In the genomic region with DNA sequence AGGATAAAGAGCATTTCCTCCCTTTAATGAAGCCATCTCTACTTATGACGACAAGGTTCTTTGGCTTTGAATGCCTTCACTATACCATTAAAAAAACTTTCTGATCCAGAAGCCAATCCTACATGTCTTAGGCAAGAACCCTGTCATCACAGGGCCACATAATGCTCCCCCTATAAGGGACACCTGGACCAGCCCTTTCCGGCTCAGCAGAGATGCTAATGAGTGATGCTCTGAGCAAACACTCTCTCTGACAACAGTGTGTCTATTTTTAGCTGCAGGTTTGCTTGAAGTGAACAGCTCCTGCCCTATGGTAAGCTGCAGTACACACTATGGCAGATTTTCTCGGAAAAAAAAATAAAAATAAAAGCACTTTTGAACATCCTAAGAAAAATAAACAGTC, we compare ENCODE assay signal across 10 mouse cellular contexts. TPM values are rescaled to one million over a fixed set of nuclear protein-coding genes. Genes with fewer than 3 reads are reported as not detected.
A peak's percentile ranks its signal among the peaks of the same experiment; 100 is the strongest.
DNase-seq lines count a peak whose midpoint lies in the region; ATAC-seq and TF ChIP-seq lines count a peak whose summit lies in the region.
"Had no signal": no experiment of that assay in that cellular context is flagged by ENCODE, and none has a peak within 500 bp of the region (broad histone marks: within the 10 kb centered on the region; RNA-seq: fewer than 3 reads in every experiment).

No protein-coding gene starts in this region.

- no peak overlapping the region for H3K27ac ChIP-seq in forebrain, embryonic 11.5 days (ENCODE audit: low read depth, low read length)
- no peak overlapping the region for H3K27ac ChIP-seq in forebrain, embryonic 10.5 days
- no peak overlapping the region for H3K27ac ChIP-seq in CH12.LX (ENCODE audit: insufficient read depth, low read depth)
- H3K27ac ChIP-seq in midbrain, embryonic 11.5 days (ENCODE audit: low read depth, low read length) = no peak overlapping the region

- dilution Hi-C loops in CH12.LX (cut with MboI; ENCODE audit: extremely low pct_ligation_motif_present, extremely low pct_unique_long_range_greater_than_20kb, low sequenced_read_pairs) = no loop called here

- H3K9me3 ChIP-seq in forebrain, embryonic 11.5 days (ENCODE audit: control insufficient read depth, low read length) = no peaks in the 10 kb centered on the region
- H3K9me3 ChIP-seq in forebrain, embryonic 10.5 days = no peaks in the 10 kb centered on the region
- H3K9me3 ChIP-seq in CH12.LX (replicated peaks; ENCODE audit: low read length) = no peaks in the 10 kb centered on the region
- no peaks in the 10 kb centered on the region for H3K9me3 ChIP-seq in midbrain, embryonic 11.5 days (ENCODE audit: control insufficient read depth, low read length)

- WGBS in forebrain, embryonic 11.5 days = 71% methylated on average over 3 of the region's 3 CpGs
- 82% methylated on average over 3 of the region's 3 CpGs for WGBS in forebrain, embryonic 10.5 days
- WGBS in midbrain, embryonic 11.5 days = 82% methylated on average over 3 of the region's 3 CpGs

- no peak for TF ChIP-seq RAD21 in CH12.LX (IDR thresholded peaks at IDR 0.05; ENCODE audit: low read depth, low read length)

- TF ChIP-seq CTCF in CH12.LX (conservative IDR thresholded peaks at IDR 0.05 in 1 of 2, IDR thresholded peaks at IDR 0.05 in 1 of 2; ENCODE audit: low read depth in 2 of 2, low read length in 2 of 2) = no peak

- H3K36me3 ChIP-seq in forebrain, embryonic 11.5 days (ENCODE audit: control insufficient read depth, insufficient read depth, low read length) = no peaks in the 10 kb centered on the region
- peaks cover 9% of the 10 kb centered on the region for H3K36me3 ChIP-seq in forebrain, embryonic 10.5 days (replicated peaks)
- peaks cover 6 to 36% of the 10 kb centered on the region in 2 experiments for H3K36me3 ChIP-seq in CH12.LX (replicated peaks in 1 of 2; ENCODE audit: control insufficient read depth in 1 of 2, insufficient read depth in 1 of 2, low read length in 1 of 2)
- no peaks in the 10 kb centered on the region for H3K36me3 ChIP-seq in midbrain, embryonic 11.5 days (ENCODE audit: control insufficient read depth, insufficient read depth, low read length)

- H3K79me2 ChIP-seq in CH12.LX (replicated peaks; ENCODE audit: control insufficient read depth, extremely low read depth, insufficient read depth, poor library complexity, severe bottlenecking) = no peaks in the 10 kb centered on the region; the same call in 1 of the 2 replicates

- no peaks in the 10 kb centered on the region for H3K27me3 ChIP-seq in forebrain, embryonic 11.5 days (ENCODE audit: control insufficient read depth, insufficient read depth, low read length)
- no peaks in the 10 kb centered on the region for H3K27me3 ChIP-seq in forebrain, embryonic 10.5 days (ENCODE audit: poor library complexity, severe bottlenecking)
- H3K27me3 ChIP-seq in CH12.LX (replicated peaks) = no peaks in the 10 kb centered on the region
- no peaks in the 10 kb centered on the region for H3K27me3 ChIP-seq in midbrain, embryonic 11.5 days (ENCODE audit: control insufficient read depth, insufficient read depth, low read length)

- no peak overlapping the region for H3K9ac ChIP-seq in forebrain, embryonic 11.5 days (ENCODE audit: low read length)
- H3K9ac ChIP-seq in CH12.LX (ENCODE audit: insufficient read depth, low read depth) = no peak overlapping the region
- no peak overlapping the region for H3K9ac ChIP-seq in midbrain, embryonic 11.5 days (ENCODE audit: low read length)

- no peaks in the 10 kb centered on the region for H3K4me1 ChIP-seq in forebrain, embryonic 11.5 days (replicated peaks; ENCODE audit: control insufficient read depth, insufficient read depth, low read length)
- peaks cover 38% of the 10 kb centered on the region for H3K4me1 ChIP-seq in forebrain, embryonic 10.5 days
- H3K4me1 ChIP-seq in CH12.LX (ENCODE audit: control insufficient read depth in 1 of 2, insufficient read depth in 2 of 2) = peaks cover 3 to 12% of the 10 kb centered on the region in 2 experiments; a peak in 3 of 4 replicates
- H3K4me1 ChIP-seq in midbrain, embryonic 11.5 days (ENCODE audit: control insufficient read depth, insufficient read depth, low read length) = peaks cover 3% of the 10 kb centered on the region; the same call in 1 of the 2 replicates

- in situ Hi-C loops in CH12.LX (cut with MboI; ENCODE audit: low pct_ligation_motif_present, low pct_unique_long_range_greater_than_20kb, low sequenced_read_pairs) = no loop called here

- no peak for DNase-seq in forebrain, embryonic 11.5 days (ENCODE audit: low spot score)
- no peak for DNase-seq in forebrain, embryonic 10.5 days (ENCODE audit: extremely low spot score, low spot score)
- peak; percentile 62 for DNase-seq in CH12.LX (ENCODE audit: extremely low read depth)
- DNase-seq in cerebellum, postnatal 36 days = peak; percentile 52 to 63
- DNase-seq in midbrain, embryonic 11.5 days (ENCODE audit: low spot score, missing footprints) = no peak
- no peak for DNase-seq in thymus, postnatal 10 days (ENCODE audit: low spot score in 2 of 2)
- DNase-seq: heart, adult 18-20 months; kidney, adult 9 months had no signal

- no peak overlapping the region for H3K4me2 ChIP-seq in forebrain, embryonic 11.5 days (ENCODE audit: low read depth, low read length, severe bottlenecking)
- H3K4me2 ChIP-seq in CH12.LX (ENCODE audit: insufficient read depth, low read depth, poor library complexity, severe bottlenecking) = no peak overlapping the region
- peak overlapping the region; percentile 18; the same call in 1 of the 2 replicates for H3K4me2 ChIP-seq in midbrain, embryonic 11.5 days

- 0 out of 2 replicates have a peak, but pooled peaks have one; percentile 39 for ATAC-seq in forebrain, embryonic 11.5 days (replicated peaks; ENCODE audit: low FRiP score)
- ATAC-seq in midbrain, embryonic 11.5 days (ENCODE audit: low FRiP score) = peak; percentile 58; the same call in 1 of the 2 replicates
- ATAC-seq in activated CD4-positive, CD25-positive, alpha-beta regulatory T cell, adult 4 months = no peak
- ATAC-seq in granulocyte monocyte progenitor cell, adult 5-6 weeks (replicated peaks; ENCODE audit: poor library complexity, severe bottlenecking) = no peak

- H3K4me3 ChIP-seq in forebrain, embryonic 11.5 days (ENCODE audit: low read depth, low read length) = no peak overlapping the region
- H3K4me3 ChIP-seq in forebrain, embryonic 10.5 days = no peak overlapping the region
- no peak overlapping the region for H3K4me3 ChIP-seq in CH12.LX (replicated peaks in 1 of 3; ENCODE audit: low read depth in 2 of 3, low read length in 2 of 3, poor library complexity in 1 of 3)
- no peak overlapping the region for H3K4me3 ChIP-seq in midbrain, embryonic 11.5 days (ENCODE audit: low read depth, low read length)

- TF ChIP-seq POLR2A in CH12.LX (IDR thresholded peaks at IDR 0.05; ENCODE audit: low read depth, low read length) = no peak

- no peak for TF ChIP-seq EP300 in CH12.LX (IDR thresholded peaks at IDR 0.05; ENCODE audit: low read length)

TF ChIP-seq in CH12.LX, 34 proteins besides CTCF, POLR2A, EP300 and RAD21:
- TF ChIP-seq RCOR1 (conservative IDR thresholded peaks at IDR 0.05; ENCODE audit: low read depth, low read length) (no peak), MEF2A (IDR thresholded peaks at IDR 0.05; ENCODE audit: borderline replicate concordance, low read depth, low read length) (peak; percentile 66)

RNA-seq across cellular contexts. Expression of a gene that starts 43.9 kb away (rescaled TPM):
- polyA plus RNA-seq in forebrain, embryonic 11.5 days (2014; fragmentation: Nextera tagmentation; extraction: Ambion mirVana) = 69.0 and 75.3 TPM in 2 replicates
- polyA plus RNA-seq in forebrain, embryonic 10.5 days (2016; fragmentation: Nextera tagmentation; extraction: Ambion mirVana) = 54.7 and 57.3 TPM in 2 replicates
- total RNA-seq in CH12.LX (2012; rRNA removed) = 29.0 and 33.1 TPM in 2 replicates
- 65.1 and 70.3 TPM in 2 replicates for total RNA-seq in CH12.LX (2014; rRNA removed)
- polyA plus RNA-seq in CH12.LX (2012; ENCODE audit: insufficient read length, low read depth) = 61.8 and 62.1 TPM in 2 replicates
- polyA plus RNA-seq in midbrain, embryonic 11.5 days (2014; fragmentation: Nextera tagmentation; extraction: Ambion mirVana) = 73.0 and 76.8 TPM in 2 replicates
- polyA plus RNA-seq in activated CD4-positive, CD25-positive, alpha-beta regulatory T cell, adult 4 months (2017; shearing (Covaris generic)) = 100 to 1,000 TPM; 127 to 144 TPM
- total RNA-seq in granulocyte monocyte progenitor cell, adult 5-6 weeks (2014; fragmentation: Nextera tagmentation) = 59.3 and 64.8 TPM in 2 replicates
- 78.1 and 85.3 TPM in 2 replicates for total RNA-seq in granulocyte monocyte progenitor cell, adult 5-6 weeks (2017)

Comparison
In these comparisons a context has a peak if more than half of its experiments do, and no peak if none do; other contexts are left out.
1. ATAC-seq: peak in forebrain, embryonic 11.5 days (single experiment) and midbrain, embryonic 11.5 days (single experiment); none in activated CD4-positive, CD25-positive, alpha-beta regulatory T cell, adult 4 months (single experiment) and granulocyte monocyte progenitor cell, adult 5-6 weeks (single experiment).
2. DNase-seq: peak in CH12.LX (single experiment) and cerebellum, postnatal 36 days (2 of 2); none in forebrain, embryonic 11.5 days (single experiment), forebrain, embryonic 10.5 days (single experiment), midbrain, embryonic 11.5 days (single experiment) and thymus, postnatal 10 days (0 of 2).